Mouse (Mus musculus): Measurements from ENCODE around the gene Gss. TPM values are rescaled to one million over a fixed set of nuclear protein-coding genes. Genes with fewer than 3 reads are reported as not detected.

Gene Gss
- polyA plus RNA-seq, 1 experiment from 2014 or later: 14.9 TPM

- no peak for ATAC-seq (ENCODE audit: low read depth)
- H3K27ac ChIP-seq (ENCODE audit: low read depth, low read length): no peak overlapping the region
- H3K9ac ChIP-seq (replicated peaks; ENCODE audit: low read depth, low read length): no peak overlapping the region
- 44% methylated on average over 10 of the region's 10 CpGs for WGBS
- H3K36me3 ChIP-seq (ENCODE audit: control insufficient read depth, insufficient read depth, low read length): no peaks in the 10 kb centered on the region
- H3K4me2 ChIP-seq (ENCODE audit: low read depth, low read length): no peak overlapping the region
- no peak overlapping the region for H3K4me3 ChIP-seq (ENCODE audit: low read depth, low read length)
- peaks cover 9% of the 10 kb centered on the region for H3K27me3 ChIP-seq (ENCODE audit: control insufficient read depth, insufficient read depth, low read length)
- H3K9me3 ChIP-seq (ENCODE audit: control insufficient read depth, low read length): no peaks in the 10 kb centered on the region
- H3K4me1 ChIP-seq (ENCODE audit: control insufficient read depth, insufficient read depth, low read length): peaks cover 8% of the 10 kb centered on the region; the same call in 1 of the 2 replicates
Observed at GRCm38 (mm10) chr2:155624730-155625129, 32.1 kb upstream of the Gss start.

- WGBS: 91% methylated on average over 6 of the region's 6 CpGs
- no peak overlapping the region for H3K4me2 ChIP-seq (ENCODE audit: low read depth, low read length)
Observed at GRCm38 (mm10) chr2:155623996-155624395, 31.4 kb upstream of the Gss start.

GRCm38 (mm10) chr2:155622606-155623005, 30.0 kb upstream of the Gss start:
- Histone ChIP-seq H3K27me3 (ENCODE audit: control insufficient read depth, insufficient read depth, low read length) (peaks cover 3% of the 10 kb centered on the region; the same call in 1 of the 2 replicates), H3K4me3 (ENCODE audit: low read depth, low read length) (no peak overlapping the region), H3K4me2 (ENCODE audit: low read depth, low read length) (no peak overlapping the region), H3K27ac (ENCODE audit: low read depth, low read length) (no peak overlapping the region), H3K4me1 (ENCODE audit: control insufficient read depth, insufficient read depth, low read length) (no peaks in the 10 kb centered on the region), H3K9ac (replicated peaks; ENCODE audit: low read depth, low read length) (no peak overlapping the region), H3K36me3 (ENCODE audit: control insufficient read depth, insufficient read depth, low read length) (no peaks in the 10 kb centered on the region), H3K9me3 (ENCODE audit: control insufficient read depth, low read length) (no peaks in the 10 kb centered on the region)
- no peak for ATAC-seq (ENCODE audit: low read depth)
- 27% methylated on average over 11 of the region's 11 CpGs for WGBS

More at GRCm38 (mm10) chr2:155623996-155624395, 31.4 kb upstream of the Gss start:
- no peak for ATAC-seq (ENCODE audit: low read depth)
- Histone ChIP-seq H3K27me3 (ENCODE audit: control insufficient read depth, insufficient read depth, low read length) (peaks cover 8% of the 10 kb centered on the region; the same call in 1 of the 2 replicates), H3K9me3 (ENCODE audit: control insufficient read depth, low read length) (no peaks in the 10 kb centered on the region), H3K4me1 (ENCODE audit: control insufficient read depth, insufficient read depth, low read length) (peaks cover 1% of the 10 kb centered on the region; the same call in 1 of the 2 replicates), H3K9ac (replicated peaks; ENCODE audit: low read depth, low read length) (no peak overlapping the region), H3K27ac (ENCODE audit: low read depth, low read length) (no peak overlapping the region), H3K36me3 (ENCODE audit: control insufficient read depth, insufficient read depth, low read length) (no peaks in the 10 kb centered on the region), H3K4me3 (ENCODE audit: low read depth, low read length) (no peak overlapping the region)

GRCm38 (mm10) chr2:155619817-155620216, 27.2 kb upstream of the Gss start:
- Histone ChIP-seq H3K36me3 (ENCODE audit: control insufficient read depth, insufficient read depth, low read length) (no peaks in the 10 kb centered on the region), H3K9ac (replicated peaks; ENCODE audit: low read depth, low read length) (no peak overlapping the region), H3K4me3 (ENCODE audit: low read depth, low read length) (no peak overlapping the region), H3K9me3 (ENCODE audit: control insufficient read depth, low read length) (no peaks in the 10 kb centered on the region), H3K27me3 (ENCODE audit: control insufficient read depth, insufficient read depth, low read length) (no peaks in the 10 kb centered on the region; the same call in 1 of the 2 replicates), H3K4me1 (ENCODE audit: control insufficient read depth, insufficient read depth, low read length) (no peaks in the 10 kb centered on the region), H3K4me2 (ENCODE audit: low read depth, low read length) (no peak overlapping the region), H3K27ac (ENCODE audit: low read depth, low read length) (no peak overlapping the region)
- 22% methylated on average over 8 of the region's 8 CpGs for WGBS
- peak; percentile 75; the same call in 1 of the 2 replicates for ATAC-seq (ENCODE audit: low read depth)

- no peak overlapping the region for H3K4me3 ChIP-seq (ENCODE audit: low read depth, low read length)
- 0 out of 2 replicates have a peak, but pooled peaks cover 3% of the 10 kb centered on the region for H3K4me1 ChIP-seq (ENCODE audit: control insufficient read depth, insufficient read depth, low read length)
- H3K9me3 ChIP-seq (ENCODE audit: control insufficient read depth, low read length): no peaks in the 10 kb centered on the region
- 58% methylated on average over 6 of the region's 6 CpGs for WGBS
- no peaks in the 10 kb centered on the region; the same call in 1 of the 2 replicates for H3K27me3 ChIP-seq (ENCODE audit: control insufficient read depth, insufficient read depth, low read length)
- no peak overlapping the region for H3K4me2 ChIP-seq (ENCODE audit: low read depth, low read length)
- no peaks in the 10 kb centered on the region for H3K36me3 ChIP-seq (ENCODE audit: control insufficient read depth, insufficient read depth, low read length)
- H3K27ac ChIP-seq (ENCODE audit: low read depth, low read length): no peak overlapping the region
- H3K9ac ChIP-seq (replicated peaks; ENCODE audit: low read depth, low read length): no peak overlapping the region
- no peak for ATAC-seq (ENCODE audit: low read depth)
Observed at GRCm38 (mm10) chr2:155616971-155617370, 24.4 kb upstream of the Gss start.

GRCm38 (mm10) chr2:155613953-155614352, 21.3 kb upstream of the Gss start:
- Histone ChIP-seq H3K9ac (replicated peaks; ENCODE audit: low read depth, low read length) (no peak overlapping the region), H3K4me3 (ENCODE audit: low read depth, low read length) (no peak overlapping the region), H3K27ac (ENCODE audit: low read depth, low read length) (no peak overlapping the region), H3K36me3 (ENCODE audit: control insufficient read depth, insufficient read depth, low read length) (no peaks in the 10 kb centered on the region), H3K4me1 (ENCODE audit: control insufficient read depth, insufficient read depth, low read length) (0 out of 2 replicates have a peak, but pooled peaks cover 3% of the 10 kb centered on the region), H3K4me2 (ENCODE audit: low read depth, low read length) (no peak overlapping the region), H3K9me3 (ENCODE audit: control insufficient read depth, low read length) (no peaks in the 10 kb centered on the region), H3K27me3 (ENCODE audit: control insufficient read depth, insufficient read depth, low read length) (no peaks in the 10 kb centered on the region)
- ATAC-seq (ENCODE audit: low read depth): no peak
- 67% methylated on average over 8 of the region's 8 CpGs for WGBS

- Histone ChIP-seq H3K27me3 (ENCODE audit: control insufficient read depth, insufficient read depth, low read length) (no peaks in the 10 kb centered on the region), H3K36me3 (ENCODE audit: control insufficient read depth, insufficient read depth, low read length) (no peaks in the 10 kb centered on the region), H3K4me2 (ENCODE audit: low read depth, low read length) (peak overlapping the region; percentile 32; the same call in 1 of the 2 replicates), H3K4me3 (ENCODE audit: low read depth, low read length) (peak overlapping the region; percentile 9; the same call in 1 of the 2 replicates), H3K9me3 (ENCODE audit: control insufficient read depth, low read length) (no peaks in the 10 kb centered on the region), H3K27ac (ENCODE audit: low read depth, low read length) (no peak overlapping the region), H3K9ac (replicated peaks; ENCODE audit: low read depth, low read length) (no peak overlapping the region), H3K4me1 (ENCODE audit: control insufficient read depth, insufficient read depth, low read length) (0 out of 2 replicates have a peak, but pooled peaks cover 3% of the 10 kb centered on the region)
- ATAC-seq (ENCODE audit: low read depth): peak; percentile 79
- WGBS: 4% methylated on average over 20 of the region's 20 CpGs
Observed at GRCm38 (mm10) chr2:155613326-155613755, 20.7 kb upstream of the Gss start.

- no peak for ATAC-seq (ENCODE audit: low read depth)
- Histone ChIP-seq H3K9me3 (ENCODE audit: control insufficient read depth, low read length) (no peaks in the 10 kb centered on the region), H3K4me3 (ENCODE audit: low read depth, low read length) (no peak overlapping the region), H3K4me1 (ENCODE audit: control insufficient read depth, insufficient read depth, low read length) (0 out of 2 replicates have a peak, but pooled peaks cover 3% of the 10 kb centered on the region), H3K27ac (ENCODE audit: low read depth, low read length) (no peak overlapping the region), H3K9ac (replicated peaks; ENCODE audit: low read depth, low read length) (no peak overlapping the region), H3K27me3 (ENCODE audit: control insufficient read depth, insufficient read depth, low read length) (no peaks in the 10 kb centered on the region), H3K4me2 (ENCODE audit: low read depth, low read length) (no peak overlapping the region), H3K36me3 (ENCODE audit: control insufficient read depth, insufficient read depth, low read length) (no peaks in the 10 kb centered on the region)
- WGBS: 88% methylated on average over 9 of the region's 9 CpGs
Observed at GRCm38 (mm10) chr2:155611834-155612550, 19.4 kb upstream of the Gss start.

- H3K27ac ChIP-seq (ENCODE audit: low read depth, low read length): no peak within 1 kb of the TSS
- 29% methylated on average over 4 of the region's 4 CpGs for WGBS
- H3K9me3 ChIP-seq (ENCODE audit: control insufficient read depth, low read length): no peaks in the 10 kb centered on the region
- H3K36me3 ChIP-seq (ENCODE audit: control insufficient read depth, insufficient read depth, low read length): no peaks in the 10 kb centered on the region
- 0 out of 2 replicates have a peak, but pooled peaks cover 3% of the 10 kb centered on the region for H3K4me1 ChIP-seq (ENCODE audit: control insufficient read depth, insufficient read depth, low read length)
- no peak within 1 kb of the TSS for H3K4me2 ChIP-seq (ENCODE audit: low read depth, low read length)
- H3K4me3 ChIP-seq (ENCODE audit: low read depth, low read length): no peak within 1 kb of the TSS
- H3K9ac ChIP-seq (replicated peaks; ENCODE audit: low read depth, low read length): no peak within 1 kb of the TSS
- H3K27me3 ChIP-seq (ENCODE audit: control insufficient read depth, insufficient read depth, low read length): no peaks in the 10 kb centered on the region
- no peak for ATAC-seq (ENCODE audit: low read depth)
Observed at GRCm38 (mm10) chr2:155610978-155611377, 18.4 kb upstream of the Gss start, which contains the start of gene Myh7b. Gene Myh7b (plus strand): TSS chr2:155611212.
